Mouse (Mus musculus): ENCODE results near the gene Rnh1. TPM values are rescaled to one million over a fixed set of nuclear protein-coding genes. Genes with fewer than 3 reads are reported as not detected.
A peak's percentile ranks its signal among the peaks of the same experiment; 100 is the strongest.

Rnh1 gene
- polyA plus RNA-seq, 1 experiment from 2014 or later, result 44.0 TPM

- under 1% methylated on average over 41 of the region's 41 CpGs for WGBS
- Histone ChIP-seq H3K4me1 (peaks cover 19% of the 10 kb centered on the region), H3K9me3 (no peaks in the 10 kb centered on the region), H3K27ac (replicated peaks) (peak within 1 kb of the TSS; percentile 72), H3K4me2 (replicated peaks) (peak within 1 kb of the TSS; percentile 97), H3K4me3 (peak within 1 kb of the TSS; percentile 87), H3K27me3 (no peaks in the 10 kb centered on the region), H3K9ac (replicated peaks) (peak within 1 kb of the TSS; percentile 68), H3K36me3 (no peaks in the 10 kb centered on the region; the same call in 1 of the 2 replicates)
- ATAC-seq (replicated peaks), result peak; percentile 96
Observed at GRCm38 (mm10) chr7:141215101-141215879, 42.6 kb upstream of the Rnh1 start, which contains the start of gene Rassf7. Gene Rassf7 (plus strand): TSS chr7:141215860.

GRCm38 (mm10) chr7:141214310-141214709 is 41.7 kb upstream of the Rnh1 start:
- no peak for ATAC-seq (replicated peaks)
- Histone ChIP-seq H3K36me3 (no peaks in the 10 kb centered on the region; the same call in 1 of the 2 replicates), H3K27ac (replicated peaks) (no peak overlapping the region; the same call in 1 of the 2 replicates), H3K9ac (replicated peaks) (no peak overlapping the region), H3K4me1 (peaks cover 19% of the 10 kb centered on the region), H3K4me2 (replicated peaks) (no peak overlapping the region), H3K4me3 (no peak overlapping the region), H3K27me3 (no peaks in the 10 kb centered on the region), H3K9me3 (no peaks in the 10 kb centered on the region)
- WGBS, result 66% methylated on average over 3 of the region's 3 CpGs

GRCm38 (mm10) chr7:141213605-141214235 is 41.1 kb upstream of the Rnh1 start, which contains the start of gene Lmntd2:
Gene Lmntd2 (minus strand): TSS chr7:141214080.
- peak within 1 kb of the TSS; percentile 72 for H3K27ac ChIP-seq (replicated peaks)
- H3K4me1 ChIP-seq, result peaks cover 19% of the 10 kb centered on the region
- WGBS, result 96% methylated on average over 11 of the region's 11 CpGs
- no peaks in the 10 kb centered on the region for H3K27me3 ChIP-seq
- no peaks in the 10 kb centered on the region for H3K9me3 ChIP-seq
- H3K9ac ChIP-seq (replicated peaks), result peak within 1 kb of the TSS; percentile 68
- H3K4me3 ChIP-seq, result peak within 1 kb of the TSS; percentile 87
- peak within 1 kb of the TSS; percentile 97 for H3K4me2 ChIP-seq (replicated peaks)
- H3K36me3 ChIP-seq, result no peaks in the 10 kb centered on the region; the same call in 1 of the 2 replicates
- no peak for ATAC-seq (replicated peaks)

GRCm38 (mm10) chr7:141213133-141213532 is 40.5 kb upstream of the Rnh1 start:
- no peak for ATAC-seq (replicated peaks)
- Histone ChIP-seq H3K27ac (replicated peaks) (no peak overlapping the region), H3K9me3 (no peaks in the 10 kb centered on the region), H3K27me3 (no peaks in the 10 kb centered on the region), H3K4me2 (replicated peaks) (no peak overlapping the region), H3K36me3 (no peaks in the 10 kb centered on the region), H3K9ac (replicated peaks) (no peak overlapping the region), H3K4me1 (peaks cover 19% of the 10 kb centered on the region), H3K4me3 (no peak overlapping the region)
- 88% methylated on average over 3 of the region's 3 CpGs for WGBS

- Histone ChIP-seq H3K9ac (replicated peaks) (no peak overlapping the region), H3K27me3 (no peaks in the 10 kb centered on the region), H3K4me1 (peaks cover 7% of the 10 kb centered on the region), H3K9me3 (no peaks in the 10 kb centered on the region), H3K36me3 (no peaks in the 10 kb centered on the region), H3K27ac (replicated peaks) (no peak overlapping the region), H3K4me3 (no peak overlapping the region), H3K4me2 (replicated peaks) (no peak overlapping the region)
- 91% methylated on average over 14 of the region's 14 CpGs for WGBS
- ATAC-seq (replicated peaks), result no peak
Observed at GRCm38 (mm10) chr7:141210606-141211131, 38.0 kb upstream of the Rnh1 start.

- Histone ChIP-seq H3K4me2 (replicated peaks) (no peak overlapping the region), H3K27me3 (no peaks in the 10 kb centered on the region), H3K9ac (replicated peaks) (no peak overlapping the region), H3K36me3 (no peaks in the 10 kb centered on the region), H3K9me3 (no peaks in the 10 kb centered on the region), H3K4me1 (peaks cover 5% of the 10 kb centered on the region), H3K4me3 (no peak overlapping the region), H3K27ac (replicated peaks) (no peak overlapping the region)
- ATAC-seq (replicated peaks), result no peak
- WGBS, result 87% methylated on average over 12 of the region's 12 CpGs
Observed at GRCm38 (mm10) chr7:141210137-141210536, 37.5 kb upstream of the Rnh1 start.

GRCm38 (mm10) chr7:141209526-141209925 is 36.9 kb upstream of the Rnh1 start:
- Histone ChIP-seq H3K27me3 (no peaks in the 10 kb centered on the region), H3K4me2 (replicated peaks) (no peak overlapping the region), H3K4me1 (no peaks in the 10 kb centered on the region), H3K9me3 (no peaks in the 10 kb centered on the region), H3K27ac (replicated peaks) (no peak overlapping the region), H3K9ac (replicated peaks) (no peak overlapping the region), H3K36me3 (no peaks in the 10 kb centered on the region), H3K4me3 (no peak overlapping the region)
- no peak for ATAC-seq (replicated peaks)
- WGBS, result 76% methylated on average over 3 of the region's 3 CpGs

GRCm38 (mm10) chr7:141206182-141206937 is 33.7 kb upstream of the Rnh1 start:
- H3K27me3 ChIP-seq, result no peaks in the 10 kb centered on the region
- H3K4me1 ChIP-seq, result no peaks in the 10 kb centered on the region
- H3K9ac ChIP-seq (replicated peaks), result no peak overlapping the region
- no peak overlapping the region for H3K27ac ChIP-seq (replicated peaks)
- WGBS, result 94% methylated on average over 18 of the region's 18 CpGs
- H3K4me2 ChIP-seq (replicated peaks), result no peak overlapping the region
- no peaks in the 10 kb centered on the region for H3K36me3 ChIP-seq
- H3K9me3 ChIP-seq, result no peaks in the 10 kb centered on the region
- no peak overlapping the region for H3K4me3 ChIP-seq
- ATAC-seq (replicated peaks), result no peak

- Histone ChIP-seq H3K4me3 (no peak overlapping the region), H3K27ac (replicated peaks) (no peak overlapping the region), H3K4me1 (no peaks in the 10 kb centered on the region), H3K27me3 (no peaks in the 10 kb centered on the region), H3K9me3 (no peaks in the 10 kb centered on the region), H3K9ac (replicated peaks) (no peak overlapping the region), H3K36me3 (no peaks in the 10 kb centered on the region), H3K4me2 (replicated peaks) (no peak overlapping the region)
- ATAC-seq (replicated peaks), result no peak
- 91% methylated on average over 5 of the region's 5 CpGs for WGBS
Observed at GRCm38 (mm10) chr7:141205504-141205903, 32.8 kb upstream of the Rnh1 start.

- WGBS, result 81% methylated on average over 3 of the region's 3 CpGs
Observed at GRCm38 (mm10) chr7:141204546-141204945, 31.9 kb upstream of the Rnh1 start.

GRCm38 (mm10) chr7:141198121-141198520 is 25.5 kb upstream of the Rnh1 start:
- Histone ChIP-seq H3K9ac (replicated peaks) (no peak overlapping the region), H3K4me1 (peaks cover 16% of the 10 kb centered on the region), H3K27ac (replicated peaks) (no peak overlapping the region), H3K36me3 (no peaks in the 10 kb centered on the region), H3K4me2 (replicated peaks) (no peak overlapping the region), H3K9me3 (no peaks in the 10 kb centered on the region), H3K4me3 (no peak overlapping the region), H3K27me3 (no peaks in the 10 kb centered on the region)
- WGBS, result 97% methylated on average over 4 of the region's 4 CpGs
- no peak for ATAC-seq (replicated peaks)

More at GRCm38 (mm10) chr7:141204546-141204945, 31.9 kb upstream of the Rnh1 start:
- no peak overlapping the region for H3K9ac ChIP-seq (replicated peaks)
- no peak overlapping the region for H3K27ac ChIP-seq (replicated peaks)
- H3K4me1 ChIP-seq, result no peaks in the 10 kb centered on the region
- H3K36me3 ChIP-seq, result no peaks in the 10 kb centered on the region
- ATAC-seq (replicated peaks), result no peak
- no peaks in the 10 kb centered on the region for H3K27me3 ChIP-seq
- no peaks in the 10 kb centered on the region for H3K9me3 ChIP-seq
- H3K4me3 ChIP-seq, result no peak overlapping the region
- H3K4me2 ChIP-seq (replicated peaks), result no peak overlapping the region
